Mouse (Mus musculus): ENCODE measurements around the gene Ube2d3.
"Not testable (repeated sequence)": the region's sequence is repeated elsewhere in the genome, so short reads cannot be mapped to it uniquely, and the experiment has no call there.

Ube2d3 gene

DNA sequence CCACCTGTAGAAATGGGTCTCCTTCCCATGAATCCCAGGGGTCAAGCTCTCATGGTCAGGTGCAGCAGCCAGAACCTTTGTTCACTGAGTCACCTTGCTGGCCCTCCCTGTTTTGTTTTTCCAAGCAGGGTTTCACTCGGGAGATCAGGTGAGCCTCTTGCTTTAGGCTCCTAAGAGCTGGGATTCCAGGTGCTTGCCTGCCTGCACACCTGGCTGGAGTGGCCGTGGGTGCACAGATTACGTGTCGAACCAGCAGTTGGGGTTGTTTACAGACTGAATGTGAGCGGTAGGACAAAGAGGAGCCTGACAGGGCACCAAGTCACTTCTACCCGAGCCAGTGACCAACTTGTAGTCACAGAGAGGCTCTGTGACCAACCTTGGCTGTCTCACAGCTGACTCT is 53.2 kb downstream of the Ube2d3 start:
- no peak for DNase-seq (ENCODE audit: low spot score in 2 of 2)

GRCm38 (mm10) chr3:135493320-135493719 is 55.4 kb downstream of the Ube2d3 start:
- DNase-seq (ENCODE audit: low spot score in 2 of 2): not testable (repeated sequence)

DNA sequence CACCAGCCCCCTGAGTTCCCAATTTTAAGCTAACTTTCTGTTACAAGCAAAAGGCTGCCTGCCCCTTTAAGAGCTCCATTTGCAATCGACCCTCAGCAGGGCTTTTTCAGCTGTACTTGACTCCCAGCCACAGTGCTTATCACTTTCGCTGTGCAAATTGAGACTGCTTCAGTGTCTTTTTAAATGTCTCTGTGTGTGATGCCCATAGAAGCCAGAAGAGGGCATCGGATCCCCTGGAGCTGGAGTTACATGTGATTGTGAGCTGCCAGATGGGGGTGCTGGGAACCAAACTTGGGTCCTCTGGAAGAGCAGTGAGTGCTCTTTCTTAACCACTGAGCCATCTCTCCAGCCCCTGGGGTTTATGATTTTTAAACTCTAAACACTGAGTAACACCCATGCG is 60.0 kb downstream of the Ube2d3 start:
- DNase-seq (ENCODE audit: low spot score in 2 of 2): not testable (repeated sequence)

DNA sequence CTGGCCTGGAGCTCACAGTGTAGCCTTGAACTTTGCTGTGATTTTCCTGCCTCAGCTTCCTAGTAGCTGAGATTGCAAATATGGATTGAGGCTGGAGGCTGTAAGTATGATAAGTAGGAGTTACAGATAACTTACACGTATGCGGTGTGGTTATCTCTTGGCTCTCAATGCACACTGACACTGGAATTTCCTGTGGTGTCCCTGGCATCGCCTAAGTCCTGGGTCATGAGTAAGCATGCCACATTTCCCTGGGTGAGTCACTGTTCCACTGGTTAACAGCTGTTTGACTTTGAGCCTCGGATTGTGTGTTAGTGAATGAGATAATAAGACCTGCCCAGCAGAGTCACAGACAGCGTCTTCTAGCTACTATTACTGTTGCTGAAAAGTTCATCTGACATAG is 60.9 kb downstream of the Ube2d3 start:
- DNase-seq (ENCODE audit: low spot score in 2 of 2): no peak

DNA sequence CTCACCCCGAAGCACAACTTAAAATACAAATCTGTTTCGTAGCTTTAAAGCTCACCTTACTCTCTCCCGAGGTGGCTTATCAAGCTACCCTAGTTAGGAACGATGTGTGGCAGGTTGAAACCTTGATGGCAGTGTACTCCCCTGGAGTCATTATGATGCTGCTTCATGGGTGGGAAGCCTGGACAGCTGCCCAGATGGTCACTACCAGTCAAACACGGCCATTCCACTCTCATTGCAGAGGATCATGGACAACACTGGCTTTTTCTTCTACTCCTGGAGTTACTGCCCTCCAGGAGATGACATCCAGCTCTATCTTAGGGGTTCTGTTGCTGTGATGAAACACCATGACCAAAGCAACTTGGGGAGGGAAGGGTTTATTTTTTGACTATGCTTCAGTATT is 65.2 kb downstream of the Ube2d3 start:
- DNase-seq (ENCODE audit: low spot score in 2 of 2): no peak

DNA sequence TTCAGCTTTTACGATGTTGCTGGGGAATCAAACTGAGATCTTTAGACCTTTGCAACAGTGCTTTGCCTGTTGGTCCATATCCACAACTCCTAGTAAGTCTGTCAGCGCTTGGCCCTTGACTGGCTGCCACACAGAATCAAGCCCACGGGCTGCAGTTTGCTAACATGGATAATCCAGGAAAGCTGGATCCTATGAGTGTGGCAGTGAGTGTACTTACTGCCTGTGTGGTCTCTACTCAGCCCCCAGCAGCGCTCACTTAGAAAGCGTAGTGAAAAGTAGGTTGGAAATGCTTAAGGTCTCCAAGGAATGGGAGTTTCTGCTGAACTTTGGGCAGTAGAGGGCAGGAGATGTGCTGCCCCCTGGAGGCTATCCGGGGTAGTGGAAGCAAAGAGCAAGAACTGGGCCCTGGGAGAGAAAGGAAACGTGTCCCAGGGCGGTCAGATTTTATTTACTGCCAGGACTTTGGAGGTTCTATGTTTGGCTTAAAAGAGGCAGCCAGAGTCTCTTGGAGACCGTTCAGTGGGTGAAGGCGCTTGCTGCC is 67.5 kb downstream of the Ube2d3 start:
- DNase-seq (ENCODE audit: low spot score in 2 of 2): peak; percentile 57 to 78

DNA sequence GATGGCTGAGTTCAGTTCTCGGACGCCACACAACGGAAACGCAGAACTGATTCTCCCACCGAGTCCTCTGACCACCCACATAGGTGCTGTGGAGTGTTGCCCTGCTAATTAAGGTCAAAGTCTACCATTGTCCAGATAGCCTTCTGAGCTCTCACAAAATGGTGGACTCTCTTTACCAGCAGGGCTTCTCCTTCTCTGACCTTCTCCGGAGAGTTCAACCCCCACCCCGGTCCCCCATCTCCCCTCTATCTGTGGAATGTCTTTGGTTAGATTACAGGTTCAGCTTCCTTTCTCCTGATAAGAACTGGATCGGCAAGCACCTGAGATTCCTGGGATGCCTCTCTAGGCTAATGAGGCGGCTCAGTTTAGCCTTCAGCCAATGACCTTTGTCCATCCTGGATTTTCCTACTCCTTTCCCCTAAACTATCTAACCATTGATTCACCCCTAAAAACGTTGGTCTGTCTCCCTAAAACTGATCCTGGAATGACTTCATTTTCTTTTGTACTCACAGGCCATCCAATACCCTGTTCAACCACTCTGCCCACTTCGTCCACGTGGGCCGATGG is 68.0 kb downstream of the Ube2d3 start:
- DNase-seq (ENCODE audit: low spot score in 2 of 2): no peak

- no peak for DNase-seq (ENCODE audit: low spot score in 2 of 2)
Observed at GRCm38 (mm10) chr3:135507506-135507905, 69.6 kb downstream of the Ube2d3 start.

GRCm38 (mm10) chr3:135508191-135508590 is 70.2 kb downstream of the Ube2d3 start:
- DNase-seq (ENCODE audit: low spot score in 2 of 2): no peak

DNA sequence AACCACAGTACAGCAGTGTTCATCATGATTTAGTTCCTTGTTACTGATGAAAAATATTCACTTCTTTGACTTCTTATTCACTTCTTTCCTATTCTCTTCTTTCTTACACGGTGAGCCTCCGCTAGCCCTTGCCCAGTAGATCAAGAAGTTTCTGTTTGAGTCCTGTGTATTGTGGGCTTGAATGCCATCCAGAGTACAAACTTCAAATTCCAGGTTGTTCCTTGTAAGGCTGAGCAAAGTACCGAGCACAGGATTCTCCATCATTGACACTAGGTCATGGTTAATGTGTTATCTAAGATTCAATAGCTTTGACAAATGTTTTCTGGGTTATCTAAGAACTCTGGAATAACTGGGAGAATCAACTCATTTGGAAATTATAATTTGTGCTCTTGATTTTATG is 72.4 kb downstream of the Ube2d3 start:
- DNase-seq (ENCODE audit: low spot score in 2 of 2): no peak

DNA sequence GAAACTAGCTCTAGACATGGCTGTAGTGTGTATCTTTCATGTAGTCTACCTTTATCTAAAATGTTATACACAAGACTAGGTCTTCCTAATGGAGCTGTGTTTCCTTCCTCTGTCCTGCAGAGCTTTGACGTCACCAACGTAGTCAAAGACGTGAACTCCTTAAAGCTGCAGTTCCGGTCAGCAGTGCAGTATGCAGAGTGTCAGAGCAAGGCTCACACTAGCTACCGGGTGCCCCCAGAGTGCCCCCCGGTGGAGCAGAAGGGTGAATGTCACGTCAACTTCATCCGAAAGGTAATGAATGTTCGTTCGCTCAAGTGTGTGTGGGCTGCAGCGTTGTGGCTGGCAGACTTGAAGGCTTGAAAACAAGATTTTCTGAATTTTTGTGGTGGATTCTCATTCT is 73.7 kb downstream of the Ube2d3 start:
- no peak for DNase-seq (ENCODE audit: low spot score in 2 of 2)

GRCm38 (mm10) chr3:135513270-135513669 is 75.3 kb downstream of the Ube2d3 start:
- DNase-seq (ENCODE audit: low spot score in 2 of 2): no peak

DNA sequence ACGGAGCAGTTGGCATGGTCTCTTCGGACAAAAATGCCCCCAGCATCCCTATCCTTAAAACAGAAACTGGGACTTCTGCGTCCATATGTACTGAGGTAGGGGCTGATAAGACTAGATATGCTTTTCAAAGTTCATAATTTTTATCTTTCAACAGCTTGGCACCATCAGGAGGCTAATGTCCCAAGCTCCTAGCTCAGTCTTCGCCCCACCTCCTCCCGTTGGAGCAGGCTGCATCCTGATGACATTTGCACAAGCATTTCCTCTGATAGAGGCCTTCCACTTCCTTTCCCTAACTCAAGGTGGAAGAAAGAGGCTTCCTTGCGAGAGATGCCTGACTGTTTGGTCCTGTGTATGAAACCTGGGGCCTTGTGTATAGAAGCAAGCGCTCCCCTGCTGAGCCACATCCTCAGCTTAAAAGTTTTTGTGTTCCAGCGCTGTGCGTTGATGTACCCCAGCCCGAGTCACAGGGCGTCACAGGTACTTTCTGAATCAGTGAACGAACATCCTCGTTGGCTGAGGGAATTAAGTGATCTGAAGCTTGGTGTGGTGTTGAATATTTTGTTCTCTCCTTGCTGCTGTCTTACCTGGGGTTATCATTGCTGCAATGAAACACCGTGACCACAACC is 76.0 kb downstream of the Ube2d3 start:
- DNase-seq (ENCODE audit: low spot score in 2 of 2): no peak

DNA sequence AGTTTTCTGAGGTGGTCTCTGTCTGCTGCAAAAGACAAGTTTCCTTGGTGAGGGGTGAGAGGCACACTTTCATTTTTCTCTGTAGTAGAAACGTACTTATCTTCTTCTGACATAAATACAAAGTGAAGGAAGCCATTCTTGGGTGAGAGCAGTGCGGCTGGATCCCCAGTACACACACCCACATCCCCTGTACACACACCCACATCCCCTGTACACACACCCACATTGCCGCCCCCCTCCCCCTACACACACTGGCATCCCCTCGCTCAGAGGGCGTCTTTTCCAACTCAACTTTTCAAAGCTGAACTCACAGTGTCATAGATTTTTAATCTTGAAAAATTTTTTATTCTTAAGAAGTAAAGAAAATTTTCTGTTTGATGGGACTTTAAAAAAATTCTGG is 77.3 kb downstream of the Ube2d3 start:
- no peak for DNase-seq (ENCODE audit: low spot score in 2 of 2)

DNA sequence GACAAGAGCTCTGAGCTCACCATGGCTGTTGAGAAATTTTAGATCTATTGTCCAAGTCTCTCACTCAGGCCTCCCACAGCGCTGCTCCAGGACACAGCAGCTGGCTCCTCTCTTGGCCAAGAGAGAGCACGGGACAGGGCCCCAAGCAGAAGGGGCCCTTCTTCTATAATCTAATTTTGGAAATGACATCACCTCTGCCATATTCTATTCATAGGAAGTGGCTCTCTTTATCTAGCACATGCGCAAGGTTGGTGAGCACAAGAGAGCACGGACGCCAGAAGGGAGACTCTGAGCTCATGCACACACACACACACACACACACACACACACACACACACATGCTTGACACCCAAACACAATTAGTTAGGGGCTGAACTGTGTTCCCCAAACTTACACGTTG is 78.9 kb downstream of the Ube2d3 start:
- DNase-seq (ENCODE audit: low spot score in 2 of 2): no peak
